Mouse (Mus musculus) gastrocnemius, postnatal 14 days (tissue): ENCODE data around the gene Sptbn4. TPM values are rescaled to one million over a fixed set of nuclear protein-coding genes. Genes with fewer than 3 reads are reported as not detected.

Experiments used
- DNase-seq: peaks from one replicate; pipeline ENCODE4 v3.0.0; 2021; ENCODE audit warnings: mixed read lengths
- intact Hi-C: fragments of 180-260 bp; cut with DNase I; formaldehyde crosslinking; loops from one replicate; pipeline ENCODE4 v1.15.1; 2025; ENCODE audit warnings: low total_unique reads
- total RNA-seq, 2 experiments: library from RNA; stranded (reverse); gene quantifications; 2 replicates each; pipeline ENCODE4 v1.2.3; 2021

Gene Sptbn4
- total RNA-seq, 2 experiments from 2014 or later, result 0.04 to 0.06 TPM

- intact Hi-C loops, result no loop called here
- no peak for DNase-seq
These were observed 133.1 kb downstream of the Sptbn4 start for GRCm38 (mm10) chr7:27314393-27314792.

- DNase-seq, result no peak
- intact Hi-C loops, result no loop called here
These were observed 135.7 kb downstream of the Sptbn4 start for GRCm38 (mm10) chr7:27311651-27312284.

DNA sequence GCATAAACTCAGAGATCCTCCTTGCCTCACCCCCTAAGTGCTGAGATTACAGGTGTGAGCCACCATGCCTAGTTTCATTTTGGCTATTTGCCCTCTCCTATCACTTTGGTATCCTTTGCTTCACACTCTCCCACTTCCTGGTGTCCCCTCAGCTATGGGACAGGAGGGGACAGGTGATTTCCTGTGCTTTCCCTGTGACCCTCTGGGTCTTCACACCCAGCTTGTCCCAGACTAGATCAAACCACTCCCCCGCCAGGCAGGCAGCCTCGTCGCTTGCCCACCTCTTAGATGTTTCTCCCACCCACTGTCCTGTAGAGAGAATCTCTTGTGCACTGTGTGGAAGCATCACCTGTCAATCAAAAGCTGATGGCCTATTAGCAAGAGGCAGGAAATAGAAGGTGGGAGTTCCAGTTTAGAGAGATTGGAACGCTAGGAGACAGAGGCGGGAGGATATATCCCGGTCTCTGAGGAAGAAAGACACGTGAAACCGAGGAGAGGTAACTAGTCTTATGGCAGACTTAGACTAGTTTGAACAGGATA lies 136.4 kb downstream of the Sptbn4 start:
- intact Hi-C loops, result no loop called here
- DNase-seq, result no peak

DNA sequence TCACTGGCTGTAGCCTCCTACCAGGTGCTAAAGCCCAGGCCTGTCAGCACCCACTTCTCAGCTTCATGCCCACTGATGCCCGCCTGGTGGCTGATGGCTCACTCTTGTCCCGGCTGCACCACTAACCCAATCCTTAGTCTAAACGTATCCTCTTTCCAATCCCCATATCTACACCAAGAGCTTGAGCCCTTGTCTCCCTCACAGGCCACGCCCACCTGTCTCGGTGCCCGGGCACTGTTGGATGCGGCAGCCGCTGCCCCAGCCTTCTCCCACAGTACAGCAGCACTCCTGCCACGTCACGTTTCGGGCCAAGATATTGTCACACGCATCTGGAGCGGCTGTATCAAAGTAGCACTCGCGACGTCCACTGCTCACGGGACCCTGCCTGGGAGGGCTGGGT lies 137.2 kb downstream of the Sptbn4 start:
- intact Hi-C loops, result no loop called here
- DNase-seq, result peak; percentile 73

GRCm38 (mm10) chr7:27309832-27310231 lies 137.7 kb downstream of the Sptbn4 start:
- no peak for DNase-seq
- intact Hi-C loops, result no loop called here

- intact Hi-C loops, result no loop called here
- DNase-seq, result no peak
These were observed 138.5 kb downstream of the Sptbn4 start for GRCm38 (mm10) chr7:27308821-27309549.

- intact Hi-C loops, result no loop called here
- no peak for DNase-seq
These were observed 139.9 kb downstream of the Sptbn4 start for GRCm38 (mm10) chr7:27307551-27307950.

Other genes with a start within 250 kb of the Sptbn4 start
- gene Itpkc, start 219.0 kb downstream of the Sptbn4 start, total RNA-seq, result 1 to 10 TPM; 3.2 to 3.9 TPM
- gene Coq8b, start 214.7 kb downstream of the Sptbn4 start, total RNA-seq, result 1 to 10 TPM; 3.9 to 4.1 TPM
- 10 to 100 TPM in 1 of 2 experiments, 1 to 10 TPM in 1; 8.0 to 10.2 TPM for gene Numbl, start 189.3 kb downstream of the Sptbn4 start, total RNA-seq
- gene Ltbp4, start 110.0 kb downstream of the Sptbn4 start, total RNA-seq, result 100 to 1,000 TPM; 122 to 151 TPM
- 1 to 10 TPM; 3.5 to 5.3 TPM for gene Shkbp1, start 91.7 kb downstream of the Sptbn4 start, total RNA-seq
- gene Gm20479, start 90.3 kb downstream of the Sptbn4 start, total RNA-seq, result under 1 TPM in 1 of 2 experiments, not detected in 1; 0.90 TPM
- gene Blvrb, start 292 bp upstream of the Sptbn4 start, total RNA-seq, result 10 to 100 TPM; 11.8 to 15.9 TPM
- 10 to 100 TPM in 1 of 2 experiments, 1 to 10 TPM in 1; 9.0 to 10.0 TPM for gene Sertad3, start 26.1 kb upstream of the Sptbn4 start, total RNA-seq
- gene Sertad1, start 39.2 kb upstream of the Sptbn4 start, total RNA-seq, result 10 to 100 TPM in 1 of 2 experiments, 1 to 10 TPM in 1; 8.7 to 10.1 TPM
- 10 to 100 TPM; 11.2 to 48.8 TPM for gene Prx, start 51.6 kb upstream of the Sptbn4 start, total RNA-seq
- under 1 TPM; 0.16 to 0.22 TPM for gene Hipk4, start 75.6 kb upstream of the Sptbn4 start, total RNA-seq
- gene Pld3, start 105.5 kb upstream of the Sptbn4 start, total RNA-seq, result 10 to 100 TPM; 23.1 to 27.8 TPM
- gene 2310022A10Rik, start 105.5 kb upstream of the Sptbn4 start, total RNA-seq, result 100 to 1,000 TPM; 103 to 114 TPM
- gene Akt2, start 143.9 kb upstream of the Sptbn4 start, total RNA-seq, result 100 to 1,000 TPM; 109 to 114 TPM
- not detected for gene Ttc9b, start 206.2 kb upstream of the Sptbn4 start, total RNA-seq
- 10 to 100 TPM; 15.9 to 16.6 TPM for gene Map3k10, start 226.9 kb upstream of the Sptbn4 start, total RNA-seq
- gene Zfp607b, start 241.7 kb upstream of the Sptbn4 start, total RNA-seq, result 1 to 10 TPM in 1 of 2 experiments, under 1 TPM in 1; 0.84 to 1.2 TPM